Mouse (Mus musculus) thymus, adult 2 months (tissue): ENCODE results near the gene Rbfox2. TPM values are rescaled to one million over a fixed set of nuclear protein-coding genes. Genes with fewer than 3 reads are reported as not detected.

Experiments
- DNase-seq: peaks from one replicate; pipeline ENCODE4 v3.0.0; 2021
- H3K27ac ChIP-seq: fragments of 200-500 bp; 2 replicates; pipeline ENCODE4 v1.5.1; 2012; ENCODE audit warnings: low read length, control low read depth; ENCODE audit not compliant: control insufficient read depth, insufficient read depth
- H3K27me3 ChIP-seq: fragments of 200-500 bp; 2 replicates; pipeline ENCODE4 v1.6.1; 2012; ENCODE audit warnings: mild to moderate bottlenecking, low read length, moderate library complexity, mixed read lengths; ENCODE audit not compliant: control insufficient read depth, insufficient read depth
- H3K36me3 ChIP-seq: fragments of 200-500 bp; 2 replicates; pipeline ENCODE4 v1.6.1; 2012; ENCODE audit warnings: mild to moderate bottlenecking, low read length, moderate library complexity; ENCODE audit not compliant: control insufficient read depth, insufficient read depth
- H3K4me1 ChIP-seq: fragments of 200-500 bp; replicated peaks from 2 replicates; pipeline ENCODE4 v1.6.1; 2012; ENCODE audit warnings: low read length; ENCODE audit not compliant: control insufficient read depth, insufficient read depth
- H3K4me3 ChIP-seq: fragments of 200-500 bp; 2 replicates; pipeline ENCODE4 v1.5.1; 2012; ENCODE audit warnings: mild to moderate bottlenecking, low read length, control low read depth, moderate library complexity; ENCODE audit not compliant: control insufficient read depth, insufficient read depth
- CTCF ChIP-seq: fragments of 200-500 bp; IDR thresholded peaks from 2 replicates; pipeline ENCODE4 v1.5.1; 2012; ENCODE audit warnings: mild to moderate bottlenecking, control low read depth, low read length, moderate library complexity, borderline replicate concordance; ENCODE audit not compliant: control insufficient read depth, poor library complexity, insufficient read depth; ENCODE audit errors: extremely low read depth
- POLR2A ChIP-seq: fragments of 200-500 bp; IDR thresholded peaks from 2 replicates; pipeline ENCODE4 v1.6.1; 2012; ENCODE audit warnings: mild to moderate bottlenecking, low read length, control low read depth, moderate library complexity; ENCODE audit not compliant: control insufficient read depth, poor library complexity, insufficient read depth; ENCODE audit errors: extremely low read depth
- WGBS: fragments of 180-500 bp; shearing (Covaris S2); methylation state at CpG from one replicate; pipeline ENCODE4 v1.1.7; 2018; 5-methylcytosine and 5-hydroxymethylcytosine counted together
- polyA plus RNA-seq: library from polyadenylated mRNA; depleted of rRNA; stranded (reverse); fragments of >200 nt; gene quantifications from 2 replicates; pipeline ENCODE4 v1.2.3, GENCODE M21; 2012

Rbfox2 gene
- polyA plus RNA-seq, 1 experiment: 20.5 TPM

DNA sequence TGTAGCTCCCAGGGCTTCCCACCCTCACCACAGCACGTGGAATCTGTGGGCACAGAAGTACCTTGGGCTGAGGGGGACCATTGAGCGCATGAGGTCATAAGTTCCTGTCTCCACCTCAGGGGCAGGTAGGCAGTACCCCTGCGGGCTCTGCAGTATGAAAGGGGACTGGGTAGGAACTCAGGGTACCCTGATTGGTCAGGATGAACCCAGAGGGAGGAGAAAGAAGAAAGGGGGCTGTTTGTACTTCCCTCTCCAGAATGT is 250.1 kb downstream of the Rbfox2 start:
- H3K36me3 ChIP-seq: no peaks in the 10 kb centered on the region

DNA sequence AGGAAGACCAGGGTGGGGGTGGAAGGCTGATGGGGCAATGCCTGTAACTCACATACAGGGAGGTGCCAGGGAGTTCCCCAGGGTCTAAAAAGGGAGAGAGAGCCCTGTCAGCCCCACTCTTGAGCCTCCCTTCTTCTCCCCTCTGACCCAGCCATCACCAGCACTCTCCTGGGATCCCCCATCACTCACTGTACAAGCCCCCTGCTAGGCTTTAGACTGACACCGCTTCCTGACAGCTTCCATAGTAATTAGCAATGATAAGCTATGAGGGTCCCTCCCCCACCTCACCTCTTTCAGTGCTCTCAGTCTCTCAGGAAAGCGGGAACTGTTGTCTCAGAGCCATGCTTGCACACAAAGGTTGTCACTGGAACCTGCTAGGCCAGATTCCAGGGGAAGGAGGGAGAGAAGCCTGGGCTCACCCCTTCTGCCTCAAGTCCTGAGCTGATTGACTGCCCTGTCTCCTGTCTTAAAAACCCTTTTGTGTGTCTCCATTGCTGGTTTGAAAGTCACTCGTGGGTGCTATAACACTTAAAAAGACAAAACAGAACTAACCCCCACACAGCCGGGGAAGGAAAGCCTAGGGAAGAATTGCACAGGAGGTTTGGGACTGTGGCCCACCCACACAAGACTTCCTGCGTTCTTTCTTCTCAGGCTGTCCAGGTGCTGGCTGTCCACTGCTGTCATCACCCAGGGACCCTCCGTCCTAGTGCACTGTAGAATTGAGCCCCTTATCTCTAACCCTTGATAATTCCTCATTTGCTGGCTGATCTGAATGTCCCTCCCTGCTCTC is 250.6 kb downstream of the Rbfox2 start:
- no peaks in the 10 kb centered on the region for H3K36me3 ChIP-seq
- DNase-seq: no peak
- H3K27ac ChIP-seq: no peak overlapping the region
- WGBS: 78% methylated on average over 6 of the region's 6 CpGs
- no peaks in the 10 kb centered on the region for H3K4me1 ChIP-seq
- TF ChIP-seq CTCF: no peak
- TF ChIP-seq POLR2A: no peak
- no peaks in the 10 kb centered on the region for H3K27me3 ChIP-seq
- H3K4me3 ChIP-seq: no peak overlapping the region

More for the DNA sequence above, 250.1 kb downstream of the Rbfox2 start:
- no peak for TF ChIP-seq POLR2A
- no peak for TF ChIP-seq CTCF
- WGBS: 54% methylated on average over 3 of the region's 3 CpGs
- no peak overlapping the region for H3K4me3 ChIP-seq
- DNase-seq: no peak
- H3K27ac ChIP-seq: no peak overlapping the region
- H3K27me3 ChIP-seq: no peaks in the 10 kb centered on the region
- no peaks in the 10 kb centered on the region for H3K4me1 ChIP-seq

DNA sequence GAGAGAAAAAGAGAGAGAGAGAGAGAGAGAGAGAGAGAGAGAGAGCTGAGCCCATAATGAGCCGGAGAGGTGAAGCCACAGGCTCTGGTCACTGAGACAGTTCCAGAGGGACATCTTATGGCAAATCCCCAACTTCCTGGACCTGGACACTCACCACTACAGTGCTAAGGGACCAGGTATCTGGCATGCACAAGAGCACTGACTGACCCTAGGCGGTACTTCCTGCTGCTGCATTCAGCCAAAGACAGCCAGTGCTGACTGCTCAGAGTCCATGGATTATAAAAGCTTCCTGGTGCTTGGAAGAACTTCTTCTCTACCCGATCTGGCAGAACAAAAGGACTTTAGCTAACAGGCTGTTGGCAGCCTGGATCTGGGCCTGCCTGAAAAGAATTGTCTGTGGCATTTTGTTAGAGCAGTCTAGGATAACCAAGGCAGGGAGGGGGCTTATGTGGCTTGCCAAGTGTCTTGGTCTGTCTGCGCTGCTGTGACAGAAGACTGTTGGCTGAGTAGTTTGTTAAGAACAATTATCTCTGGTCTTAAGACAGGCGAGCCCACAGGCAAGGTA is 252.1 kb downstream of the Rbfox2 start:
- DNase-seq: no peak
- no peak for TF ChIP-seq POLR2A
- no peak for TF ChIP-seq CTCF
- Histone ChIP-seq H3K27ac (no peak overlapping the region), H3K4me3 (no peak overlapping the region), H3K4me1 (no peaks in the 10 kb centered on the region), H3K27me3 (no peaks in the 10 kb centered on the region), H3K36me3 (no peaks in the 10 kb centered on the region)
- 86% methylated on average over 5 of the region's 5 CpGs for WGBS

DNA sequence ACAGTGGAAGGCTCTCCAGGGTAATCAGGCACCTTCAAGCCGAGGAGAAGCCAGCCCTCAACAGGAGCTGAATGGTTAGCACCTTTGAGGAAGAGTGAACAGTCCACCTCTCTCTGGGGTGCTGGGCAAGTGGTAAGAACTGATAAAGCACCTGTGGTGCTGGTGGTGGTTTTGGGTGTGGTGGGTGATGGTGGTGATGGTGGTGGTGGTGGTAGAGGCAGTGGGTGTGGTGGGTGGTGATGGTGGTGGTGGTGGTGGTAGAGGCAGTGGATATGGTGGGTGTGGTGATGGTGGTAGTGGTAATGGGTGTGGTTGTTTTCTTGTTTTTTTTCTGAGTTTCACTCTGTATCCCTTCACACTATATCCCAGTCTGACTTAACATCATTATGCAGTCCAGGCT is 253.8 kb downstream of the Rbfox2 start:
- Histone ChIP-seq H3K36me3 (no peaks in the 10 kb centered on the region), H3K27ac (no peak overlapping the region), H3K4me3 (no peak overlapping the region), H3K4me1 (no peaks in the 10 kb centered on the region), H3K27me3 (no peaks in the 10 kb centered on the region)
- WGBS: 52% methylated on average over 1 of the region's 1 CpGs
- TF ChIP-seq CTCF (no peak), POLR2A (no peak)
- DNase-seq: no peak

DNA sequence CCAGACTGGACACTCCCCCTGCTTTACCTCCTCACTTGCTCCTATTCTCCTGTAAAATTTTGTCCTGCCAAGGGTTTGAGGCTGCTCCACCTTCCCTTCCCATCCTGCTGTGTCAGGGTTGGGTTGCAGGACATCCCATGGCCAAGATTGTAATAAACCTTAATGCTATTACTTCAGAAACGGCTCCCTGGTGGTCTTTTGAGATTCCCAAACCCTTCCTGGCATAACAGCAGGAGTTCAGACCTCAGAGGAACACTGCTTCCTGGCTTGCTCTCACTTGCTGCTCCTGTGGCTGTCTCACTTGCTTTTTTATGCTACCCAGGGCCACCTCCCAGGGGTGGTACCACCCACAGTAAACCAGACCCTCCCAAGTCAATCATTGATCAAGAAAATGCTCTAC is 254.6 kb downstream of the Rbfox2 start:
- WGBS: 45% methylated on average over 1 of the region's 1 CpGs
- H3K4me3 ChIP-seq: no peak overlapping the region
- no peak overlapping the region for H3K27ac ChIP-seq
- no peak for TF ChIP-seq POLR2A
- no peak for TF ChIP-seq CTCF
- no peak for DNase-seq
- no peaks in the 10 kb centered on the region for H3K4me1 ChIP-seq
- no peaks in the 10 kb centered on the region for H3K27me3 ChIP-seq
- H3K36me3 ChIP-seq: no peaks in the 10 kb centered on the region

DNA sequence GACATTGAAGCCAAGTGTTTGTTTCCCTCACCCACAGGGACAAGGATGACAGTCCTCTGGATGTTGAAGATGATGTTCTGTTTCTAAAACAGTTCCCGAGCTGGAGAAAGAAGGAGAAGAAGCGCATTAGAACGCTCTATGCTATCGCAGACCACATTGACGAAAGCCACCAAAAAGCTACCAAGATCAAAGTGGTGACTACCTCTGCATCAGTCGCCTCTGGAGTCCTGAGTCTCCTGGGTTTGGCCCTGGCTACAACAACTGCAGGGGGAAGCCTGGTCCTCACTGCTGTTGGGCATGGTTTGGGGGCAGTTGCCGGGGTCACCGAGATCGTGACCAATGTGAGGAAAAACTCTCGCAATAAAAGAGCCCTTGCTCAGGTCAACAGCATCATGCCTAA is 256.2 kb downstream of the Rbfox2 start, which contains the start of gene Mb:
Gene Mb, minus strand, starts transcription at position 101 of the 400 bp plus-strand sequence.
- H3K4me3 ChIP-seq: no peak within 1 kb of the TSS
- no peaks in the 10 kb centered on the region for H3K4me1 ChIP-seq
- H3K36me3 ChIP-seq: no peaks in the 10 kb centered on the region
- no peak within 1 kb of the TSS for H3K27ac ChIP-seq
- WGBS: 94% methylated on average over 10 of the region's 10 CpGs
- no peaks in the 10 kb centered on the region for H3K27me3 ChIP-seq
- DNase-seq: no peak
- TF ChIP-seq POLR2A (no peak), CTCF (no peak)

DNA sequence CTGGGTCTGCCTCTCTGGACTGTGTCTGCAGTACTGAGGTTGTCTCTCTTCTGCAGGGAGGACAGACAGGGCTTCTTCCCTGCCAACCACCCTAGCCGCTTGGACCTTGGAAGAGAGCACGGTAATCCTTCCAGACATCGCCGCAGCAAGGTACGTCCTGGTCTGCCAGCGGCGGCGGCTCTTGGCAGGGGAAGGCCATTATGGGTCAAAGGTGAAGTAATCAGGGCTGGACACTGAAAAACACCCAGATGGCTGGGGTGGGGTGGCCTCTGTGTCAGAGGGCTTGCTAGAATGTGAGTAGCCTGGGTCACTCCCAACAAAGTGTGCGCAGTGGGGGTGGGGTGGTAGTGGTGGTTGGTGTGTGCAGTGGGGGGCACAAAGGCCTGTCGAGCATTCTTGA is 261.2 kb downstream of the Rbfox2 start:
- no peak for DNase-seq

More for the DNA sequence above, 261.2 kb downstream of the Rbfox2 start:
- Histone ChIP-seq H3K4me3 (no peak overlapping the region), H3K27me3 (no peaks in the 10 kb centered on the region), H3K4me1 (no peaks in the 10 kb centered on the region), H3K36me3 (no peaks in the 10 kb centered on the region), H3K27ac (no peak overlapping the region)
- WGBS: 85% methylated on average over 10 of the region's 10 CpGs
- TF ChIP-seq POLR2A: no peak
- TF ChIP-seq CTCF: no peak
